Mouse (Mus musculus) bone marrow, adult 2 months (tissue): ENCODE data around the gene Slc25a5.

Experiments used
- CTCF ChIP-seq: fragments of 200-500 bp; IDR thresholded peaks from 2 replicates; pipeline ENCODE4 v1.5.1; 2011; ENCODE audit warnings: low read length, control low read depth; ENCODE audit not compliant: control insufficient read depth, insufficient read depth
- POLR2A ChIP-seq: fragments of 200-500 bp; IDR thresholded peaks from 2 replicates; pipeline ENCODE4 v1.6.1; 2011; ENCODE audit warnings: low read depth, mild to moderate bottlenecking, control low read depth, low read length, borderline replicate concordance; ENCODE audit not compliant: control insufficient read depth

- no peak for TF ChIP-seq CTCF
- TF ChIP-seq POLR2A: no peak
Measured at GRCm38 (mm10) chrX:36752586-36752985, 42.9 kb upstream of the Slc25a5 start.
